Mouse (Mus musculus): ENCODE measurements around the gene Dpyd.

Dpyd gene

GRCm38 (mm10) chr3:118676052-118676777 is 114.3 kb downstream of the Dpyd start:
- no peak for DNase-seq (ENCODE audit: low read depth in 2 of 2, low spot score in 2 of 2)

DNA sequence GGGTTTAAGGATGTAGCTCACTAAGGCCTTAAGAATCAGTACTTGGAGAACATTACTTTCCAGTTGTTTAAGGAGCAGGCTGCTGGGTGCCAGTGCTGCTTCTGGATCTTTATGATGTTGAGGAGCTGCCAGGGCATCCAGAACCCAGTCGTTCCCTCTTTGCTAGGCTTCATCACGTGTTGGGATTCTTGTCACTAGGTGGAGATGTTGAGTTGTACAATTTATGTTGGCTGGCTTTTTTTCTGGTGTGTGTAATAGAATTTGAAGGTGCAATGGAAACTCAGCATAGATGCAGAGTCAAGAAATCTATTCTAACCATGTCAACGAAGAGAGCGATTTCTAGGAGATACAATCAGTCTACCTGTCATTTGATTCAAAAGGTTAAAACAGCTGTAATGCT is 118.9 kb downstream of the Dpyd start:
- DNase-seq (ENCODE audit: low read depth in 2 of 2, low spot score in 2 of 2), result no peak

- no peak for DNase-seq (ENCODE audit: low read depth in 2 of 2, low spot score in 2 of 2)
These were observed 188.3 kb downstream of the Dpyd start for GRCm38 (mm10) chr3:118750269-118750668.

- no peak for DNase-seq (ENCODE audit: low read depth in 2 of 2, low spot score in 2 of 2)
These were observed 191.7 kb downstream of the Dpyd start for GRCm38 (mm10) chr3:118753623-118754022.

- no peak for DNase-seq (ENCODE audit: low read depth in 2 of 2, low spot score in 2 of 2)
These were observed 194.2 kb downstream of the Dpyd start for GRCm38 (mm10) chr3:118756099-118756498.

DNA sequence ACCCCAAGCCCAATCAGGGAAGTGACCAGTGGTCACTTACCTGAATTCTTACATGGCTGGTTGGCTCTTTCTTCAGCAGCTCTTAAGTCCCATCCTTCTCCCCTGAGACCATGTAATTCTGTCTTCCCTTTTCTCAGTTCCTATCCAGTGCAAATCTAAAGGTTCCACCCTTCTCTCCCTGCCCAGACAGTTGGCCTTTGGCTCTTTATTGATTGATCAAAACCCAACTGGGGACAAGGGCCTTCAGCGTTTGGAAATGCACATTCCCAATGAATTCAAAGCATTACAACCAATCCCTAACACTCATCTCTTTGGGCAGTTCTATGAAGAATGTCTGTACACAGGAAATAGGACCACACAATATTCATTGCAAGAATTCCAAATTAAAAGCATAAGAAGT is 251.0 kb downstream of the Dpyd start:
- DNase-seq (ENCODE audit: low read depth in 2 of 2, low spot score in 2 of 2), result no peak

DNA sequence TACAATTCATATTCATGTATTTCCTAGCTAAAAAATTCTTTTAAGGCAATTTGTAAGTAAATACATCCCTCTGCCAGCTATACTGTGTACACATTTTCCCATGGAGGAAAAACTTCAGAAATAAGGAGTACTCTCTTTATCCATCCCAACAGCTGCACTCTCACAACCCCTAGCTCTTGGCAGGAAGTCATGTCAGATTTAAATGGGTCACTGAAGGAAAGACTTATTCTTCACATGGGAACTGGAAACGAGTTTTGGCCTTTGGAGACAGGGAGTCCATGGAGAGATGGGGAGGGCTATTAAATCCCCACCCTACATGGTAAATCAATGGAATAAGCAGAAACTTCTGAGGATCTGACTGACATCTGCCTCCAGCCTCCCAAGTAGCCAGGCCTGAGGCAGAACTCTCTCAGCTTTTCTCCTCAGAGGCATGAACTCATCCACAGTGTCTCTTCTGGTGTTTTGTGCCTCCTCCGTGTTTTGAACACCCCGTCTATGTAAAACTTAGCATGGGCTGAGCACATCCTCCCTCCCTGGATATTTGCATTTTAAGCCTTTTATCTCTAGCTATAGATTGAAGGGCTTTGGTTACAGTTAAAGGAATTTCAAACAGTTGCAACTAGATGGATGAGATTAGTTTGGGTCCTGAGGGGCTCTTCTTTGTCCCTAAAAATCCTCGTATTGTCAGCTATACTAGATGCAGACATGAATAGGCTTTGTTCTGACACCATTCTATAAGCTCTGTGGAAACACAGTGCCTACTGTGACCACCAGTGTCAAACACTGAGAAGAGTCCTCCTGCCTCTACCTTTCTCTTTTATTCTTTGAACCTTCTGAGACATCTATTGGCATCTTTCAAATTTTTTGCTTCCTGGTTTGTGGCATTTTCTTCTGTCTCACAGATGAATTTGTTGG is 288.9 kb downstream of the Dpyd start:
- DNase-seq (ENCODE audit: low read depth in 2 of 2, low spot score in 2 of 2), result no peak

- DNase-seq (ENCODE audit: low read depth in 2 of 2, low spot score in 2 of 2), result no peak
These were observed 290.8 kb downstream of the Dpyd start for GRCm38 (mm10) chr3:118852711-118853110.

GRCm38 (mm10) chr3:118855411-118855810 is 293.5 kb downstream of the Dpyd start:
- DNase-seq (ENCODE audit: low read depth in 2 of 2, low spot score in 2 of 2), result no peak

- DNase-seq (ENCODE audit: low read depth in 2 of 2, low spot score in 2 of 2), result no peak
These were observed 307.5 kb downstream of the Dpyd start for GRCm38 (mm10) chr3:118869113-118870107.

DNA sequence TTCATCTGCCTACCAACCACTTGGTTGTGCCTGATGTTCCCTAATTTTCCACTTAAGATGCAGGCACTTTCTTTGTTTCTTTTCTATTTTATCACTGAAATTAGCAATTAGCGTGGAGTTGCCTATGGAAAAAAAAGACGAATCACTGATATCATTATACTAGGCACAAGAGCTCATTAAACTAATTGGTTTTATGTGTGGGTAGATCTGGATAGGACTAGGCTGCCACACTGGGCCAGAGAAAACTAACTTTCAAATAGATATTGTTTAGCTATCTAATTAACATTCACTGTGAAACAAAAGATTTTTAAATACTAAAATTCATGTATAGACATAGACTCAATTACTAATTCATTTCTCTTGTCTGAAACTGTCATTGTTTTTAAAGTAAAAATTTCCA is 313.9 kb downstream of the Dpyd start:
- no peak for DNase-seq (ENCODE audit: low read depth in 2 of 2, low spot score in 2 of 2)

- DNase-seq (ENCODE audit: low read depth in 2 of 2, low spot score in 2 of 2), result no peak
These were observed 337.1 kb downstream of the Dpyd start for GRCm38 (mm10) chr3:118899036-118899435.

- no peak for DNase-seq (ENCODE audit: low read depth in 2 of 2, low spot score in 2 of 2)
These were observed 429.4 kb downstream of the Dpyd start for GRCm38 (mm10) chr3:118991312-118991711.

GRCm38 (mm10) chr3:118991793-118992192 is 429.9 kb downstream of the Dpyd start:
- no peak for DNase-seq (ENCODE audit: low read depth in 2 of 2, low spot score in 2 of 2)

- no peak for DNase-seq (ENCODE audit: low read depth in 2 of 2, low spot score in 2 of 2)
These were observed 459.3 kb downstream of the Dpyd start for GRCm38 (mm10) chr3:119021255-119021654.

GRCm38 (mm10) chr3:119042611-119043010 is 480.7 kb downstream of the Dpyd start:
- DNase-seq (ENCODE audit: low read depth in 2 of 2, low spot score in 2 of 2), result no peak

- DNase-seq (ENCODE audit: low read depth in 2 of 2, low spot score in 2 of 2), result no peak
These were observed 494.2 kb downstream of the Dpyd start for GRCm38 (mm10) chr3:119056144-119056543.

GRCm38 (mm10) chr3:119063214-119063613 is 501.3 kb downstream of the Dpyd start:
- no peak for DNase-seq (ENCODE audit: low read depth in 2 of 2, low spot score in 2 of 2)

GRCm38 (mm10) chr3:119063642-119064041 is 501.7 kb downstream of the Dpyd start:
- DNase-seq (ENCODE audit: low read depth in 2 of 2, low spot score in 2 of 2), result no peak

DNA sequence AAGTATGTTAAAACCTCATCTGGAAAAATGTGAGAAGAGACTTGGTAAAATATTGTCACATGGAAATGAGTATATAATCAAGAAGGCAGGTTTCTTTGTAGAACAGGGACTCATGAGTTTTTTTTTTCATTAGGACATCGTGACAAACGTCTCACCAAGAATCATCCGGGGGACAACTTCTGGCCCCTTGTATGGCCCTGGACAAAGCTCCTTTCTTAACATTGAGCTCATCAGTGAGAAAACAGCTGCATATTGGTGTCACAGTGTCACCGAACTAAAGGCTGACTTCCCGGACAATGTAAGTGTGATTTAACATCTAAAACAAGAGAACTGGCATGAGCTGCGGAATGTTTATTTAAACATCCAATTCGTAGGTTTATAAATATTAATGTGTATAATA is 502.8 kb downstream of the Dpyd start:
- DNase-seq (ENCODE audit: low read depth in 2 of 2, low spot score in 2 of 2), result no peak

GRCm38 (mm10) chr3:119067221-119067620 is 505.3 kb downstream of the Dpyd start:
- no peak for DNase-seq (ENCODE audit: low read depth in 2 of 2, low spot score in 2 of 2)

Measured in CD8-positive naive resting alpha-beta T cell, adult 2 months (primary cell).